Mouse (Mus musculus) embryonic facial prominence, embryonic 11.5 days (tissue): ENCODE results near the gene Dennd4a. TPM values are rescaled to one million over a fixed set of nuclear protein-coding genes. Genes with fewer than 3 reads are reported as not detected.

Experiments used
- ATAC-seq: fragments of 200-750 bp; cut with Nextera tagmentation; replicated peaks from 2 replicates; pipeline ENCODE4 v1.8.0; 2017; ENCODE audit warnings: low read depth; ENCODE audit not compliant: insufficient number of reproducible peaks, low FRiP score, low TSS enrichment
- DNase-seq: peaks from one replicate; pipeline ENCODE4 v3.0.0-alpha.2; 2015; ENCODE audit warnings: low spot score
- H3K27ac ChIP-seq: fragments of 300-500 bp; sonication (generic); replicated peaks from 2 replicates; pipeline ENCODE4 v1.5.1; 2014; ENCODE audit warnings: mild to moderate bottlenecking, low read depth, low read length, control low read depth
- H3K27me3 ChIP-seq: fragments of 300-500 bp; sonication (generic); 2 replicates; pipeline ENCODE4 v1.6.1; 2014; ENCODE audit warnings: mild to moderate bottlenecking, low read length, moderate library complexity, mixed read lengths; ENCODE audit not compliant: control insufficient read depth, insufficient read depth
- H3K36me3 ChIP-seq: fragments of 300-500 bp; sonication (generic); replicated peaks from 2 replicates; pipeline ENCODE4 v1.6.1; 2014; ENCODE audit warnings: low read depth, mild to moderate bottlenecking, low read length, moderate library complexity, mixed read lengths; ENCODE audit not compliant: control insufficient read depth, insufficient read depth
- H3K4me1 ChIP-seq: fragments of 300-500 bp; sonication (generic); 2 replicates; pipeline ENCODE4 v1.6.1; 2014; ENCODE audit warnings: low read length, mixed read lengths; ENCODE audit not compliant: control insufficient read depth, insufficient read depth
- H3K4me2 ChIP-seq: fragments of 300-500 bp; sonication (generic); 2 replicates; pipeline ENCODE4 v1.6.1; 2014; ENCODE audit warnings: low read depth, mild to moderate bottlenecking, control low read depth, low read length, moderate library complexity
- H3K4me3 ChIP-seq: fragments of 300-500 bp; sonication (generic); 2 replicates; pipeline ENCODE4 v1.5.1; 2014; ENCODE audit warnings: low read depth, low read length, control low read depth
- H3K9ac ChIP-seq: fragments of 300-500 bp; sonication (generic); replicated peaks from 2 replicates; pipeline ENCODE4 v1.6.1; 2014; ENCODE audit warnings: mild to moderate bottlenecking, control low read depth, low read length
- H3K9me3 ChIP-seq: fragments of 300-500 bp; sonication (generic); replicated peaks from 2 replicates; pipeline ENCODE4 v1.6.1; 2016; ENCODE audit warnings: mild to moderate bottlenecking, low read length, inconsistent platforms, mixed read lengths; ENCODE audit not compliant: control insufficient read depth
- WGBS: fragments of 180-500 bp; shearing (Covaris S2); extraction: QIAGEN DNeasy Blood & Tissue Kit; methylation state at CpG from one replicate; pipeline ENCODE4 v1.1.7; 2014; 5-methylcytosine and 5-hydroxymethylcytosine counted together
- polyA plus RNA-seq: library from polyadenylated mRNA; unstranded; fragments of >200 nt; fragmentation: Nextera tagmentation; extraction: Ambion mirVana; gene quantifications from 2 replicates; pipeline ENCODE4 v1.2.1, GENCODE M21; 2014

The Dennd4a gene
- polyA plus RNA-seq, 1 experiment from 2014 or later = 5.6 TPM

- Histone ChIP-seq H3K27me3 (no peaks in the 10 kb centered on the region), H3K9ac (no peak overlapping the region), H3K4me1 (no peaks in the 10 kb centered on the region), H3K4me2 (no peak overlapping the region), H3K9me3 (no peaks in the 10 kb centered on the region), H3K27ac (no peak overlapping the region), H3K4me3 (no peak overlapping the region), H3K36me3 (no peaks in the 10 kb centered on the region)
- no peak for DNase-seq
- ATAC-seq = no peak
Observed at GRCm38 (mm10) chr9:64798099-64798498, 13.0 kb upstream of the Dennd4a start.

- H3K4me1 ChIP-seq = no peaks in the 10 kb centered on the region
- no peak for DNase-seq
- no peaks in the 10 kb centered on the region for H3K27me3 ChIP-seq
- no peak overlapping the region for H3K9ac ChIP-seq
- no peaks in the 10 kb centered on the region for H3K9me3 ChIP-seq
- ATAC-seq = no peak
- H3K4me2 ChIP-seq = no peak overlapping the region
- no peaks in the 10 kb centered on the region for H3K36me3 ChIP-seq
- WGBS = 75% methylated on average over 2 of the region's 2 CpGs
- no peak overlapping the region for H3K4me3 ChIP-seq
- H3K27ac ChIP-seq = no peak overlapping the region
Observed at GRCm38 (mm10) chr9:64798859-64799258, 12.3 kb upstream of the Dennd4a start.

GRCm38 (mm10) chr9:64799504-64799903 is 11.6 kb upstream of the Dennd4a start:
- no peaks in the 10 kb centered on the region for H3K4me1 ChIP-seq
- no peak overlapping the region for H3K4me2 ChIP-seq
- H3K27me3 ChIP-seq = no peaks in the 10 kb centered on the region
- WGBS = 84% methylated on average over 5 of the region's 5 CpGs
- DNase-seq = no peak
- no peak overlapping the region for H3K9ac ChIP-seq
- no peak for ATAC-seq
- no peaks in the 10 kb centered on the region for H3K9me3 ChIP-seq
- no peaks in the 10 kb centered on the region for H3K36me3 ChIP-seq
- no peak overlapping the region for H3K27ac ChIP-seq
- H3K4me3 ChIP-seq = no peak overlapping the region

- Histone ChIP-seq H3K36me3 (no peaks in the 10 kb centered on the region), H3K4me2 (no peak overlapping the region), H3K27me3 (no peaks in the 10 kb centered on the region), H3K9ac (no peak overlapping the region), H3K9me3 (no peaks in the 10 kb centered on the region), H3K4me3 (no peak overlapping the region), H3K4me1 (no peaks in the 10 kb centered on the region), H3K27ac (no peak overlapping the region)
- DNase-seq (no peak), ATAC-seq (no peak)
- WGBS = 85% methylated on average over 5 of the region's 5 CpGs
Observed at GRCm38 (mm10) chr9:64802561-64802960, 8.6 kb upstream of the Dennd4a start.

- no peaks in the 10 kb centered on the region for H3K4me1 ChIP-seq
- H3K9me3 ChIP-seq = no peaks in the 10 kb centered on the region
- DNase-seq (no peak), ATAC-seq (no peak)
- H3K36me3 ChIP-seq = no peaks in the 10 kb centered on the region
- no peak overlapping the region for H3K4me3 ChIP-seq
- H3K27me3 ChIP-seq = no peaks in the 10 kb centered on the region
- H3K27ac ChIP-seq = no peak overlapping the region
- no peak overlapping the region for H3K4me2 ChIP-seq
- 88% methylated on average over 5 of the region's 5 CpGs for WGBS
- H3K9ac ChIP-seq = no peak overlapping the region
Observed at GRCm38 (mm10) chr9:64803373-64804214, 7.5 kb upstream of the Dennd4a start.

- Histone ChIP-seq H3K27me3 (no peaks in the 10 kb centered on the region), H3K9me3 (no peaks in the 10 kb centered on the region), H3K9ac (no peak overlapping the region), H3K4me3 (no peak overlapping the region), H3K4me1 (no peaks in the 10 kb centered on the region), H3K4me2 (no peak overlapping the region), H3K27ac (no peak overlapping the region), H3K36me3 (no peaks in the 10 kb centered on the region)
- DNase-seq = no peak
- WGBS = 77% methylated on average over 5 of the region's 5 CpGs
- ATAC-seq = no peak
Observed at GRCm38 (mm10) chr9:64805875-64806274, 5.3 kb upstream of the Dennd4a start.

GRCm38 (mm10) chr9:64806335-64807060 is 4.6 kb upstream of the Dennd4a start:
- no peak overlapping the region for H3K4me2 ChIP-seq
- ATAC-seq (no peak), DNase-seq (no peak)
- no peaks in the 10 kb centered on the region for H3K4me1 ChIP-seq
- no peaks in the 10 kb centered on the region for H3K36me3 ChIP-seq
- H3K27me3 ChIP-seq = no peaks in the 10 kb centered on the region
- no peaks in the 10 kb centered on the region for H3K9me3 ChIP-seq
- no peak overlapping the region for H3K9ac ChIP-seq
- no peak overlapping the region for H3K4me3 ChIP-seq
- H3K27ac ChIP-seq = no peak overlapping the region
- 74% methylated on average over 6 of the region's 6 CpGs for WGBS
